Mouse (Mus musculus): ENCODE data around the gene Cacnb4. TPM values are rescaled to one million over a fixed set of nuclear protein-coding genes. Genes with fewer than 3 reads are reported as not detected.

Gene Cacnb4
- total RNA-seq, 2 experiments from 2014 or later = not detected

DNA sequence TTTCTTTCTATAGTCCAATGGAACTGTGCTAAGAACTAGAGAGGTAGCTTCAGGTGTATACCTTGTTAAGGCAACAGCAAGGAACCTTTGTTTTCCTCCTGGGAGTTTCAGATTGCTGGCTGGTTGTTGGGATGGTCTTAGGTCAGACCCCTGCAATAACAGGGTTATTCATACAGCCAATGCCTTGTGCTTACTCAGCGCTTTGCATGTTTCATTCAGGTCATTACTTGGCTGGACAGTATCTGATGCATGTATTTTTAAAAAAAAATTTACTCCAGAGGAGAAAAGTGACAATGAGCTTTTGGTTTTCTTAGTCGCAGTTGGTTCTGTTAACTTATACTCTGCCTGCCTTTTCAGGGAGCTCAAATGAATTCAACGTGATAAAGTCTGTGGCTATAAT, 249.2 kb downstream of the Cacnb4 start:
- ATAC-seq (ENCODE audit: poor library complexity, severe bottlenecking) = no peak

DNA sequence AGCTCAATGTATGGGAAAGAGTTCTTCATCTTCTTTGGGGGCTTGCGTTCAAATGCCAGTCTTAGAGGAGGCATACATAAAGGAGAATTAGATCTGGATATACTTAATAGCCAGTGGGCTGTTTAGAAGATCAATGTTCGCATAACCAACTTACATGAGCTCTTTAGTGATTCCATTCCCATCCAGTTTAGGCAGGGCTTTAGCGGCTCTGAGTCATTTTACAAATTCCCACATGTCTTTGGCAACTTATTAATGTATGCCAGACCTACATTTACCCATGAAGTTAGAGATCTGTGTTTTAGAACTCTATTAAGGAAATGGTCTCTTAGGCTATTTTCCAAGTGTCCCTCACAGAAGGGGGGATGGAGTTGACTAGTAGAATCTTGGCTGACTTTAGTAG, 250.6 kb downstream of the Cacnb4 start:
- no peak for ATAC-seq (ENCODE audit: poor library complexity, severe bottlenecking)

DNA sequence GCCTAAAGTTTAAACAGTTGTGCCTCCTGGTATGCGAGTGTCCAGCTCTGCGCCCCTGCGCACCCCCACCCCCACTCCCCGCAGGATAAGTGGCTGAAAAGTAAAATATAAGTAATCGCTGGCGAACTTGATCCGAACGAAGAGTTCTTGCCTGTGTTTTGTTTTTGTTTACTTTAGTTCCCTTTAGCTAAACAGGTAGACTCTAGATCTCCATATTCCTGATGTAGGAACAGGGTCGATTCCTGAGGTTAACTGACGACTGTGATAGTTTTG, 251.2 kb downstream of the Cacnb4 start:
- no peak for ATAC-seq (ENCODE audit: poor library complexity, severe bottlenecking)

DNA sequence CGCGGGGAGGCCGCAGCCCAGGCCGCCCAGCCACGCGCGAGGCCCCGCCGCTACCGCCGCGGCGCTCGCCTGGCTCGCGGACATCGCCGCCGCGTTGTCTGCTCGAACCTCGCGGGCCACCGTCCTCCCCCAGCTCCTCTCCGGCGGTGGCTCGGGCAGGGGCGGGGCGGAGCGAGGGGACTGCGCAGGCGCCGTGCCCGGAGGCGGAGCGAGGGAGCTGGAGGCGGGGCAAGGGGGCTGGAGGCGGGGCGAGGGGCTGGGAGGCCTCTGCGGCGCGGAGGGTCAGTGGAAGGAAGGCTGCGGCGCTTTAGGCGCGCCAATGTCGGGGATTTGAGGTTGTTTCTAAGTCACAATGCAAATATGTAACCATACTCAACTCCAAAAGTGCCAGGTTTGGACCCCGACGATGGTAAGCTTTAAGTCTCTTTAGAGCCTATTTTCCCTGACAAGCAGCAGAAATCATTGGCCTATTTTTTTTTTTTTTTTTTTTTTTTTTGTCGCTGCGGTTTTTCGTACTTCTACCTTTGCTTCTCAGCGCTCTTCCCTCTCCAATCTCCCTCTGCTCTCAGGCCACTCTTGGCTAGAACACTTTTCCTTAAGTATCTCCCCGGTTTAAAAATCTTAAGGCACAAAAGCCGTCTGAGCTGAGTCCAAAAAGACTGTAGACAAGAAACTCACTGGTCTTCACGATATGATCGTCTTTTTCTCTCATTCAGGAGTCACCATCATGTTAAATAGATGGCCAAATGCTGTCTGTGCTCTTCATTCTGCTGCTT, 251.7 kb downstream of the Cacnb4 start, which contains the start of gene Arl5a:
Arl5a (minus strand) TSS at position 155 of the 776 bp plus-strand sequence.
- ATAC-seq (ENCODE audit: poor library complexity, severe bottlenecking) = peak; percentile 92

DNA sequence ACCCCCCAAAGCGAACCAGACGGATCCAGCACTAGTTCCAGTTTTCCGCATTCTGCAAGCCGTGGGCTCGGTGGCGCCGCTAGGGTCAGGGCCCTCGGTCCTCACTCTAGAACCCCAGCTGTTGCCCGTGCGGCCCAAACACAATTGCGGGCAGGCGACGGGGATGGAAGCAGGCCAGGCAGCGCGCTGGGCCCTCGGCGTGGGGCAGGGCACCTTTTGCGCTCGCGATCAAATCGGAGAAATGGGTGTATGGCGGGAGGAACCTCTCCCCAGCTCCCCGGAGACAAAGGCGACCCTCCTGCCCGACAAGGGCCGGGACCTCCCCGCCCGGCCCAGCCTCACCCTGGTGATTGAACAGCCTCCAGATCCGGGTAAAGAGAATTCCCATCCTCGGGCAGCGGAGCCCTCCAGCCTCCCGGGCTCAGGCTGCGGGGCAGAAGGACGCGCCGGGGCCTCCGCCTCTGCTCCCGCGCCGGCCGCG, 252.3 kb downstream of the Cacnb4 start:
- peak; percentile 29 for ATAC-seq (ENCODE audit: poor library complexity, severe bottlenecking)

DNA sequence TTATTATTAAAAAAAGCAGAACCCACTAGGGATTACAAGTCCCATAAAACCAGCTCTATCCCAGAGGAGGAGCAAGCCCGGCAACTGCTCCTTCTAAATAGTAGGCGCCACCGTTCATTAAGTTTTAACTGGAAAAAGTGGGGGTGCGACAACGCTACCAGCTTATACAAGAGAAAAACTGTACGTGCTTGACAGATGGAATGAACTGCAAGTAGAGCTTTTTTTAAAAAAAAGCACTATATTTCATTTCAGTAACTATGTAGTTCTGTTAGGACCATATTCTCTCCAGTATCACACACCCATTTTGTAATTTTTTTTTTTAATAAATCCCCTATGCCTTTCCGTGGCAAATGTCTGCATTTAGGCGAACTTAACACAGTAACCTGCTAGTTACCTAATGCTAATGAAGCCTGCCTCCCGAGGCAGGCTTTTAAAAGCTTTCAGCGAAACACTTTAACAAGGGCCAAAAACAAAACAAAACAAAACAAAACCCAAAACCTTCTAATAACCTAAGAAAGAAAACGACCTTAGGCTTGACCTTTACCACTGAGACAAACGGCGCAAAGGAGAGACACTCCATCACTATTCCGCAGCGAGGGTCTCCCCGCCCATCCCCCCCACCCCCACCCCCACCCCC, 252.9 kb downstream of the Cacnb4 start:
- no peak for ATAC-seq (ENCODE audit: poor library complexity, severe bottlenecking)

DNA sequence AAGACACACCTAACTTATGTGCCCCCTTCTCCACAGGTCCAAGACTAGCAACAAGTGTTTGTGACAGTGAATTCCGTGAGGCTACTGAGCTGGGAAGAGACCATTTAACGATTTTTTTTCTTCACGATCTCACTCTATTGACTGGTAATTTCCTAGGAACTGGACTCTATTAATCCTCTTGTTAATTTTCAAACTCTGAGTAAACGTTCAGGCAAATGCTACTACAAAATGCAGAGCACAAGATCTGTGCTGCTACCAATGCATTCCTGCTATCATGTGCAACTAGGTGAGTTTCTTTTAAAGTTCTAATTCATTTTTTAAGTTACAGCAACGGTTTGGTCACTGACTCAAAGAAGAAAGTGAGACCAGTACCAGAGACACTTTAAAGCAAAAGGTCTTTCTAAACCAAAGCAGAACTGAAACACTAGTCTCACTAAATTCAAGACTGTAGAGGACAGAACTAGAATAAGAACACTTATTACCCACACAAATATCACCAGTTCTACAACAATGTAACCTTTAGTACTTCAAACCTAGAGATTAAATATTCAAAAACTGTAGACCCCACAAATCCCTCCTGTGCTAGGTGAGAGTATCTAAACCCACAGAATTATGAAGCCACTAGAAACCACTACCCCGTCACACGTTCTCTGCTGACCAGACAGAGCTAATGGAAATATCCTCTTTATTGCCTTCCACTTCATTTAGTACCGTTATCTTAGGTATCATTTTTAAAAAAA, 253.6 kb downstream of the Cacnb4 start:
- ATAC-seq (ENCODE audit: poor library complexity, severe bottlenecking) = no peak

DNA sequence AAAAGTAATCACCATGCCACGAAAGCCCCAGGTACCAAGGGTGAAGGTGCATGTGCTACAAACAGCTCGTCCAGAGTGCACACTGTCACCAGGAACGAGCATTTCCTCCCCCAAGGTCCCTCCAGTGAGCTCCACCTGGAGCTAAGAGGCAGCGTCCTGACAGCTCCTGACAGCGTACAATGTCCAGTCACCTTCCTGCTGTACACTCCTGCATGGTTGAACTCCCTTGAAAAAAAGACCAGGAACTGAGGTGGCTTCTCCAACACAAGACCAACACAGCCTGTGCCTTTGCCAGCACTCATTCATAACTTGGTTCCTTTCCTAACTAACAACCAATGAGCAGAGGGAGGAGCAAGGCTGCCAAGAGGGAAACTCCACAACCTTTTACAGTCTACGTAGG, 255.4 kb downstream of the Cacnb4 start:
- no peak for ATAC-seq (ENCODE audit: poor library complexity, severe bottlenecking)

DNA sequence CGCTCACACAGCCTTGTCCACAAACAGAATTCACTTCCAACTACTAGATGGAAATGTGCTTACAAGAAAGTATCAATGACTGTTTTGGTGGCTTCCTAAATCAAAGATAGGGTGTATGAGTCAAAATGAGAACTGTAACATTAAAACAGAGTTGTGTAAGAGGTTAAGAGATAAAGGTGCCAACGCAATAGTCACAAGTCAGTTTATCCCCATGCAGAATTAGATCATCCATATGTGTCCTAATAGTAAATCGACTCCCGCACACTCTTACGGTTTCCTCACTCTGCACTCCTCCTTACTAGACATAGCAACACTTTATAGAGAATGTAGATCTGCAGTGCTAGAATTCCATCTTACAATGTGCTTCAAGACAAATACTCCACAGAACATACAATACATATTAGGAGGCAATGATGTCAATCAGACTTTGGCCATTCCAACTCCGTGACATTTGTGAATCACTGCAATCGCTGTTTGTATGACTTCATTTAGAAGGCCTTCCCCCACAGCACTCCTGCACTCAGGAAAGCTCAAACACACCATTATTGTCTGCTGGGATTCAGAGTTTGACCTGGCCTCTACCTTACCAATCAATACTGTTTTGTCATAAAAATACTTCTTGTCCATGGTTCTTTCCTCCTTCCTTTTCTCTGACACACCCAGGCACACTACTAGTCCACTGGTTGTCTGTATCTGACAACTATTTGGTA, 256.5 kb downstream of the Cacnb4 start:
- ATAC-seq (ENCODE audit: poor library complexity, severe bottlenecking) = no peak

DNA sequence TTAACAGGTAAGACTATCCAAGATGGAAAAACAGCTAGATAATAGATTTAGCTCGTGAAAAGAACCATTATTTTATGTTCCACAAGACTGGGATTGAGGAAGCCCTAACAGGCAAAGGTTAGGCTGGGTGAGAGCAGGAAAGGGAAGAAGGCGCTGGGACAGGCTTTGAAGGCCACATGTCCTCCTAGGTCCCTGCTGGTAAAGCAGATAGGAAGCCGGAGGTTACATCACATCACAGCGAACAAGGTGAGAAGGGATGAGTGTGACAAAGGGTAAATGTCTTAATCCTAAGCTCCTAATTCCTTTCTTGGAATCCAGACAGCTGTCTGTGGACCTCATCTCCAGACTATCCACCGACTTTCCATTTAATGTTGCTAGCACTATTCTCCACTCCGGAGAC, 257.3 kb downstream of the Cacnb4 start:
- ATAC-seq (ENCODE audit: poor library complexity, severe bottlenecking) = no peak

DNA sequence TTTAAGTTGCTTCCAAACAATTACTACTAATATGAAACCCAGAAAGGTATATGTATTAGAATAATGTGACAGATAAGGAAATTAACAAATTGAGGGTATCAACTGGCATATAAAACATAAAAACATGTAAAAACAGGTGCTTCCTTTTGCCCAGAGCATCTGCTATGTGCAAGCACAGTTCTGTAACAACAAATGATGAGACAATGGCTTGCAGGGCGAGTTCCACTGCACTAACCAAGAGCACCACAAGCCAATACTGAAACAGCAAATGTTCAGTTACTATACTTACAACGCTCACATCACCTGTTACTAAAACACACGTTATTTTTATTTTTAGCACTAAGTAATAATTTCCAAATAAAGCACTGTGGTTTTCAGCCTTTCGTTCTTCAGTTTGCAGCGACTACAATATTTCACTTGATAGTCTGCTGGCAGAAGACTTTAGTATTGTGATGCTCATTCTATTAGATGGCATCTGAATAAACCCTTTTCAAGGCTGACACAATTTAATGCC, 264.1 kb downstream of the Cacnb4 start:
- no peak for ATAC-seq (ENCODE audit: poor library complexity, severe bottlenecking)

DNA sequence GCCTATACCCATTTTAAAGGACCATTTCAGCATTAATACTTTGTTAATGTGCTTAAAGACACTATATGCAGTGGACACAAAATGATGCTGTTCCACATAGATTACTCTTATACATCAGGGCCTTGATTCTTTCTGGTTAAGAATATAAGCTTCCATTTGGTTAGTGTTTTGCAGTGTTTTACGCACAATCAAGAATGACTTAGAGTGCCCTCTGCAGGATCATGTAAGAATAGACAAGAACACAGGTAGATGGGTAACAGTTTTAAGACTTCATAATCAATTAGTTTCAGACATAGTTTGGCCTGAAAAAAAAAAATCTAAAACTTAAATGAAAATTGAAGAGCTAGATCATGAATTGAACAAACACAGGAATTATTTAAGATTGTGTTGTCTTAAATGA, 270.2 kb downstream of the Cacnb4 start:
- ATAC-seq (ENCODE audit: poor library complexity, severe bottlenecking) = no peak

DNA sequence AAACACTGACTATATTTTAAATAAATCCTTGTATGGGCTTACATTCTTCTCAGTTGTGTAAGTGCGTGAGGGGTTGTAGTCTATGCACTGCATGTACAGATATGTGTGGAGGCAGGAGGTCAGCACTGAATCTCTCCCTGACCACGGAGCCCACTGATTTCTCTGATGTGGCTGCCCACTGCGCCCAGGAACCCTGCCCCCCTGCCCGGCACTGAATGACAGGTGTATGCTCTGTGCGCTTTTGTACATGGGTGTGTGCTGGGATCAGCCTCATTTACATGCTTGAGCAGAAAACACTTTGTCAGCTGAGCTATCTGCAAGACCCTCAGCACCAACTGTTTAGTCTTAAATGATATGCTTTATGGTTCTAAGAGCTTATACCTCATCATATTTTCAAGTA, 271.4 kb downstream of the Cacnb4 start:
- ATAC-seq (ENCODE audit: poor library complexity, severe bottlenecking) = no peak

DNA sequence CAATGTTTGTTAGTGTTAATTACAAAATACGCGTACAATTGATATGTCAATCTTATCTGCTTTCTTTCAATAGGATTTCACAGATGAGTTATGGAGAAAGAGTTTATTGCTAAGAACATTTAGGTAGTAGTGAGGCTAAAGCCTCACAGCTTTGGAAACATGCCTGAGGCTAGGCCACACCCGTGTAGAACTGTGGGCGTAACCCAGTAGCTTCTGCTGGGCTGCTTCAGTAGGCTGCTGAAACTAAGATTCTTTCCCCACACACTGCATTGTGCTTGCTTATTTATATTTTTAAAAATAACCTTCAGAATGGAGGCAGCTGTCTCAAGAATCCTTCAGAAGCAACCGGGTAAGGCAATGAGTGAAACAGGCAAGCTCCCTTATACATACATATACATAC, 282.1 kb downstream of the Cacnb4 start:
- no peak for ATAC-seq (ENCODE audit: poor library complexity, severe bottlenecking)

DNA sequence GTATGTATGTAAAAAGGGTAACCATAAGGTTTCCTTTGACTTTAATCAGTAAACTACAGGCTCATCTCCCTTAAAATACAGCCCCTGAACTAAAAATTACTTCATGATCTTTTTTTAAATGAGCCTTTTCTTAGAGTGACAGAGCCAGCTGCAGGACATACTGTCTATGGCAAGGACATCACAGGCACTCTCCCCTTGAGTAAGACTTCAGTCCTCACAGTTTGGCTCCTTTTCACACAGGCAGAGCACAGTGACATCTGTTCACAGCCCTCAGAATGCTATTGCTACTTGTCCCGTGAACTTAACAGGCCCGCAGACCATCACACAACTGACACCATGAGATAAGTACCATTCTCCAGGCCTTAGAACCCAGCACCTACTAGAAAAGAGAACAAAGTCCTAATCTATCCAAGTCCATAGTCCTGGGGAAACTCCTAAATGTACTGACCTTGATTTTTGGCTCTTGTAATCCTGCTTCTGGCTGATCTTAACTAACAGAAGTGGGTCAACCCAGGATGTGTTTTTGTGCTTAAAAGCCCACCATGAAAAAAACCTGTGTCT, 286.1 kb downstream of the Cacnb4 start:
- ATAC-seq (ENCODE audit: poor library complexity, severe bottlenecking) = no peak

DNA sequence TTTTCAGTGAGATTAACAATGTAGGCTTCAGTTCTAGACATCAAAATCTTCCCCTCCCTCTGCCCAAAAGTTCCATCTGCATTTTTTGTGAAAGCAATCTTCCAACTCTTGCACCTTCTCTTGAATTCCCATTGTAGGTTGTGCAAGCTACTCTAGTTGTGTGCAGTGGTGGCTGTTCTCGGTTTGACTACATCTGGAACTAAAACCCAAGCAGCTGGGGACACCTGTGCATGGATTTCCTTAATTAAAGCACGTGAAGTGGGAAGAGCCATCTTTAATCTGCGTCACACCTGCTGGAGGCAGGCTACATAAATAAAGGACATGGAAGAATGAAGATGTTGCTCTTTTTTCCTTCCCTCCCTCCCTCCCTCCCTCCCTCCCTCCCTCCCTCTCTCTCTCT, 286.7 kb downstream of the Cacnb4 start:
- no peak for ATAC-seq (ENCODE audit: poor library complexity, severe bottlenecking)

DNA sequence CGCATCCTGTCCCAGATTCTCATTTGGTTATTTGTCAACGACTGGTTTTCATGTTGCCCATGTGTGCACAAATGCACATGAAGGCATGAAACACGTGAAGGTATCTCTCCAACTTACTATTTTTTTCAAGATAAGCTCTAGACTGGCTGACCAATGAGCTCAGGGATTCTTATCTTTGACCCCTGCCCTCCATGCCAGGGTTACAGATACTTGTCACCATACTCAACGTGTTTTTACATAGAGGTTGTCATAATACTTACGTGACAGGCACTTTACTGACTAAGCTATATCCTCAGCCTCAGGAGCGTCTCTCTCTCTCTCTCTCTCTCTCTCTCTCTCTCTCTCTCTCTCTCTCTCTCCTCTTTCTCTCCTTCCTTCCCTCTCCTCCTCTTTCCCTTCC, 290.2 kb downstream of the Cacnb4 start:
- no peak for ATAC-seq (ENCODE audit: poor library complexity, severe bottlenecking)

DNA sequence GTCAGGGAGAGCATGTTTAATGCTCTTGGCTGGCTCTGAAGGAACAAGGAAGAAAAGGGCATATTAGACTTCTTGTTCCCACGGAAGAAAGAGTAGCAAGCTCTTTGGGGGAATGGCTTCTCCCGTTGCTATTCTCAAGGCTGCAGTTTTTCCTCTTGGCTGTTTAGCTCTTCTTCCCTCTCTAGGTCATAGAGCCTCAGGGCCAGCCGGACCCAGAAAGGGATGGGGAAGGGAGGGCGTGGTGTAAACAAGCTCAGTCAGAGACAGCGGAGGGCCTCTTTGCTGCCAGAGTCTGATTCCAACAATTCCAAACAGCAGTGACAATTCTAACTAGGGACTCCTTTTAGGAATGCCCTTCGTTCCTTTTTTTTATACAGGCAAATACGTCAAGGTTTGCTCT, 290.6 kb downstream of the Cacnb4 start:
- ATAC-seq (ENCODE audit: poor library complexity, severe bottlenecking) = no peak

DNA sequence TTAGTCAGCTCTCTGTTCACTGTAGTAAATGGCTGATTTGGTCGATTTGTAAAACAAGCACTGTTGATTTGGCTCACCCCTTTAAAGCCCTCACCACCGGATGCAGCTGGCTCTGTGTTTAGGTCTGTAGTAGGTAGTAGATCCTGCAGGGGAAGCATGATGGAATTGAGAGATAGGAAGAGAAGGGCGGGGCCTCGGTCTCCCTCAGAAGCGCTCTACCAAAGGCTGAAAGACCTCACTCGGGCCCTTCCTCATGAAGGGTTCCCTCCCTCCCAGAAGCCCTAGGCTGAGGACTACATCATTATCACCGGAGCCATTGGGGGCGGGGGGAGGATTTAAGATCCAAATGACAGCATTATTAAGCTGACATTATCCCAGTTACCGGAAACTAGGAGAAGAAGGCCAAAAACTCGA, 297.8 kb downstream of the Cacnb4 start:
- peak; percentile 38 for ATAC-seq (ENCODE audit: poor library complexity, severe bottlenecking)

DNA sequence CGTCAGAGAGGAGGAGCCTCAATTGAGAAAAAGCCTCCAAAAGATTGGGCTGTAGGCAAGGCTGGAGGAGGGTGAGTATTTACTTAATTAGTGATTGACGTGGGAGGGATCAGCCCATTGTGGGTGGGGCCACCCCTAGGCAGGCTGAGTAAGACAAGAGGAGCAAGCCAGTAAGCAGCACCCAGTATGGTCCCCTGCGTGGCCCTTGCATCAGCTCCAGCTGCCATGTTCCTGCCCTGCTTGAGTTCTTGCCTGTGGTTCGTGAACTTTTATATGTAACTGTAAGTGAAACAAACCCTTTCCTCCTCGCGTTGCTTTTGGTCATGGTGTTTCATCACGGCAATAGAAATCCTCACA, 298.2 kb downstream of the Cacnb4 start, which contains the start of gene Neb:
Neb (minus strand) TSS at position 27 of the 357 bp plus-strand sequence.
- ATAC-seq (ENCODE audit: poor library complexity, severe bottlenecking) = 0 out of 2 replicates have a peak, but pooled peaks have one; percentile 27

All from megakaryocyte, adult 5-6 weeks (primary cell).